Mouse (Mus musculus) T-helper 1 cell (primary cell): Measurements from ENCODE around the gene Tent4b.

ENCODE experiments used
- in situ Hi-C: fragments of 300-600 bp; cut with MboI, MseI; formaldehyde crosslinking; loops from one replicate; pipeline ENCODE4 v1.15.1; 2025; ENCODE audit warnings: high pct_unique_total_duplicates

The Tent4b gene

DNA sequence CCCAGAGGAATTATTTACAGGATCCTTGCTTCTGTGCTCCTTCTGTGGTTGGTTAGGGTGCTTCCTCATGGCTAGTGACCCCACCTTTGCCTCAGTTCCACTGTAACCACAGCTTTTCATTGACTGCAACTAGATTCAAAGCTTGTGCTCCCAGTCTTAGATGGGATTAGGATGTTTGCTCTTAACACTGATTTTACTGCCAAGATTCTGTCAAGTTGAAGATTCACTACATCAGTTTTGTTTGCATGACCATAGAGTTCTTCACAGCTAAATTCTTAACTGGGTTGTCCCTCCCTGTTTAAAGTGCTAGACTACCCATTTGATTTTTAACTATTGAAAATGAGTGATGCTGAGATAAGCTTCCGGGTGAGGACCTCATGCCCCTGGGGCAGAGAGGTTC, 29.3 kb downstream of the Tent4b start:
- in situ Hi-C loops, result no loop called here

DNA sequence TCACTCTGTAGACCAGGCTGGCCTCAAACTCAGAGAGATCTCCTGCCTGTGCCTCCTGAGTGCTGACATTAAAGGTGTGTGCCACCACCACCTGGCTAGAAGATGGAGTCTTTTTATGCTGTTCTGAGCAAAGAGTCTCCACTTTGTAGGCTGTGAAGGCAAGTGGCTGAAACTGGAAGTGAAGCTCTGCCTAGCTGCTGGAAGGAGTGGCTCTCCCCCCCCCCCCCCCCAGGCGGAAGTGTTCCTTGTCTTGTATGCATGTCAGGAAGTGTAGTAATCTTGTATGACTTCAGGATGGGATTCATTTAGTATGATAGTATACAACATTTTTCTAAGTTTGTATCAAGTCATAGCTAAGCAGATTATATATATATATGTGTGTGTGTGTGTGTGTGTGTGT, 29.8 kb downstream of the Tent4b start:
- in situ Hi-C loops, result no loop called here

GRCm38 (mm10) chr8:88236666-88237065, 37.7 kb downstream of the Tent4b start:
- in situ Hi-C loops, result loop anchor here (5.0 kb wide), 1 partner anchor 74 kb away; no protein-coding TSS in a partner anchor

DNA sequence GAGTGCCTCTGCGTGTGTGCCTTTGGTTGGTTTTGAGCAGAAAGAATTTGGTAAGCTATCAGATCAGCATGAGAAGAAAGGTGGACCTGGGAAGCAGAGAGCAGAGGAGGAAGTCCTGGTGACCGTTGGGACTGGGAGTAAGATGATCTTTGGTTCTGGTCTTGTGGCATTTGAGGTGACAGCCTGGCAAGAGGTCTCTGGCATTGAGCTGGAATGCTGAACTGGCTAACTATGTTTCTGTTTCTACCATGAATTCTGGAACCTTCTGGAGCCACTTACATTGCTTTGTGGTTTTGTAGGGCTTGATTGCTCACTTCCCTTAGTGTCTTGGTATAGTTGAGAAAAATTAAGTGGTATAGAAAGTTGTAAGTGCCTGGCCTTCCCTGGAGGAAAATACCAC, 38.6 kb downstream of the Tent4b start:
- in situ Hi-C loops, result loop anchor here (5.0 kb wide), 1 partner anchor 75 kb away; no protein-coding TSS in a partner anchor

GRCm38 (mm10) chr8:88239277-88239676, 40.3 kb downstream of the Tent4b start:
- in situ Hi-C loops, result loop anchor here (5.0 kb wide), 1 partner anchor 77 kb away; no protein-coding TSS in a partner anchor

DNA sequence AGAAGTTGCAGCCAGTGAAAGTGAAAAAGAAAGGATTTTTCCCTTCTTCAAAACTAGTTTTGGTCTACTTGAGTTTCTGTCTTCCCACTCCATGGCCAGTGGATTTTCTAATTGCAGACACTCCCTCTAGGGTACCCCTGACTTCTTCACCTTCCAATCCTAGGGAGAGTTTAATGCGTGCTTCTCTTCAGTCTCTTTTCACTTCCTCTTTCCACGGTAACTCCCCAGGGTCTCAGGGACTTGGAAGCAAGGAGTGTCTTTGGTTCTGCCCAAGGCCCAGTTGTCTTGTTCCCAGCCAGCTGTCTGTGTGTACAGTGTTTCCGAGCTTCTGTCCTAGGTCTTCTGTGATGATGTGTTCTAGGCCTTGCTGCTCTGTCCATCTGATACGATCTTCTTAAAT, 42.9 kb downstream of the Tent4b start:
- in situ Hi-C loops, result no loop called here

GRCm38 (mm10) chr8:88244298-88244697, 45.3 kb downstream of the Tent4b start:
- in situ Hi-C loops, result no loop called here

DNA sequence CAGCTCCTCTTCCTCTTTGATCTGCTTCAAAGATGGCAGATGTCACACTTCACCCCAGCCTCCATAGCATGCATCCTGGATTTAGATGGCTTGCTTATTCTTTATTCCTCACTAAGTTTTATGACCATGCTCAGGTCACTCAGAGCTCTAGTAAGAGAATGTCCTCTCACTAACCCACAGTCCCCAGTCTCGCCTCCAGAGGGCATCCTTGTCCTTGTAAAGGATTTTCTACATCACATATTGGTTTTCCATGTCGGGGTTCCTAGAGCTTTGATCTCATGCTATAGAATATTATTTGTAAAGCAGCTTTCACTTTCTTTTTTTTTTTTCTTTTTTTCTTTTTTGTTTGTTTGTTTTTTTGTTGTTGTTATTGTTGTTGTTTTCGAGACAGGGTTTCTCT, 53.8 kb downstream of the Tent4b start:
- in situ Hi-C loops, result loop anchor here (10.0 kb wide), 1 partner anchor 418 kb away; no protein-coding TSS in a partner anchor

DNA sequence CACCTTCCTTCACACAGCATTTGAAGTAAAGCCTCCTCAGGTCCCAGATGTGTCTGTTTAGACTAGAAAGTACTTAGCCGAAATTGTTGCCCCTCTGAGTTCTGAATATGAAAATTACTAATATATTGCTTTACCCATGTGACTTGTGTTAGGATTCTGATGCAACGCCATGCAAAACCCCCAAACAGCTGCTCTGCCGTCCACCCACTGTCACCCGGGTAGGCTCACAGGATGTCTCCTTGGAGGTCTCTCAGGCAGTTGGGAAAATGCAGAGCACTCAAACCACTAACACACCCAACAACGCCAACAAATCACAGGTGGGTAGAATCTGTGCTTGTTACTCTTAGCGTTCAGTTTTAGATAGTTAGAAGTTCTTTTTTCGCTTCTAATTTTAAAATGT, 55.9 kb downstream of the Tent4b start:
- in situ Hi-C loops, result loop anchor here (10.0 kb wide), 1 partner anchor 420 kb away; no protein-coding TSS in a partner anchor

DNA sequence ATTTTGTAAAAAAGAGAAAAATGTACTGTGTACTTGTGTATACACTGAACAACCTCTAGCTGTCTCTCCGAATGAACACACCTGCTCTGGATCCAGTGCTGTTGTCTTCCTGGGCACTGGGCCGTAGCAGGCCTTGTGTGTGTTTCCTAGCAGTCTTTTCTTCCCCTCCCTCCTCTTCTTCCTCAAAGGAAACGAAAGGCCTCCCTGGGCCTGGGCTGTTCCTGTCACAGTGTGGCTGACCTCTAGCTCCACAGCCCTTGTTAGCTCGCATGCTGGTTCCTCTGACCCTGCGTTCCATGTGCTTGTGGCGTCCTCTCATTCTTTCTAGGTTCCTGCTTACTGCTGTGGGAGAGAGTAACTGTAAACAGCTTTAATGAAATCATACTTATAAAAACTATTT, 59.0 kb downstream of the Tent4b start:
- in situ Hi-C loops, result loop anchor here (10.0 kb wide), 1 partner anchor 423 kb away; no protein-coding TSS in a partner anchor

DNA sequence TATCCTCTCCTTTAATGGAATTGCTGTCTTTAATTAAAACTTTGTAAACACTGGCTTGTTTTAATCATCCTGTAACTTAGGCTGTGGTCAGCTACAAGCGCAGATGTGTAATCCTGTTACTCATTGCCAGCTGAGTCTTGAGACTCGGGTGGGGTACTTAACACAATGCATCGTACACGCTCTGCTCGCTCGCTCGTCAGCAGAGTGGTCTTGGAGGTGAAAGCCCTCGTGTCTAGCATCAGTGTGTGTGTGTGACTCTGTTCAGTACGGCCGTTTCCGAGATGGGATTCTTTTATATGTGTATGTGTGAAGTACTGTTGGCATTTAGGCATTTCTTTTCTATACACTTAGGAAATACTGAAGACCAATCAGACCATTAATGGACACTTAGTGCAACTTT, 59.5 kb downstream of the Tent4b start:
- in situ Hi-C loops, result loop anchor here (10.0 kb wide), 1 partner anchor 424 kb away; no protein-coding TSS in a partner anchor

DNA sequence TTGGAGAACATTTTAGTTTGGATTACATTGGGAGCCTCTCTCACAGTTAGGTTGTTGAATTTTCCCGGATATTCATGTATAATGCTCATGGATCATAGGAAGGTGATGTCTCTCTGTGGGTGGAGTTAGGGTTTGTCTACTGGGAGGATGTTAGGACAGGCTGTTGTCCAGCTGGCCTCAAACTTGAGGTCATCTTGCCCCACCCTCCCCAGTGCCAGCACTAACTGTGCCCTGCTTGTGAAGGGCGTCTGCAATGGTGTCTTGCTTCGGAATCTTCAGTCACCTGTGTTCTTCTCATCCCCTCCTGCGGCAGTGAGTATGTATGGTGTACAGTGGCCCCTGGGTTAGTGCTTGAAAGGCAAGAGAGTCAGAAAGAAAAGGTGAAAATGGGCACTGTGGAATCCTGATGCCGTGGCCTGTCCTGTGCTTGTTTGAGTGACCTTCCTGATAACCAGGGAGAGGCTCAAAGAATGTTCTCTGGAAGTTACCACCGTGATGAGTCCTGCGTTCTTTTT, 61.5 kb downstream of the Tent4b start:
- in situ Hi-C loops, result no loop called here

DNA sequence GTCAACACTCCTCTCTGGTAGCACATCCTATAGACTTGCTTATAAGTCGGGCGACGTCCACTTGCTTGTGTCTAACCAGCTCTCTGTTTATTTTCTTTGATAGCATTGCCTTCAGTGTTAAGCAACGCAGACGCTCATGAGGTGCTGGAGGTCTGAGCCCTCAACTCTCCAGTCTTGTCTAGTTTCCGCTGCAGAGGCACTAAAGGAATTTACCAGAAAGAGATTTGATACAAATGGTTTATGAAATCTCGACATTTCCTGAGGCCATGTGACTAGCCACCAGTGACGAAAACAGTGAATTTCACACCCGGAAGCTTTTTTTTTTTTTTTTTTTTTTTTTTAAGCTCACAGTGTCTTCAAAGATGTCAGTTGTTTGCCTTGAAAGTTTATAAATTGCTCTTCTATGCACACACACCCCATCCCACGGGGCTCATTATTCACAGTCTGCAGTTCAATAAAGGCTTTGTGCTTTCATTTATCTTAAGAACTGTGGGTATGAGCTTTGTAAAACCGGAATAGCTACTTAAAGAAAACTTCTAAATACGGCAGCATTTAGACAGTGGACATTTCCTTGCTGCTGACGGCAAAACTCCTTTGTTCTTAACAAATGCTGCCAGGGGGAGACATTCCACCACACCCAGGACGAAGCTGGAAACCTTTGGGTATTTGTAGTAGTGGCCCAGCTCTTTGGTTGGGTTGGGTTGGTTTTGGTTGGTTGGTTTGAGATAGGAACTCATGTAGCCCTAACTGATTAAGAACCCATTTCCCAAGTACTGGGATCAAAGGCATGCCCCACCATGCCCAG, 64.0 kb downstream of the Tent4b start:
- in situ Hi-C loops, result no loop called here

DNA sequence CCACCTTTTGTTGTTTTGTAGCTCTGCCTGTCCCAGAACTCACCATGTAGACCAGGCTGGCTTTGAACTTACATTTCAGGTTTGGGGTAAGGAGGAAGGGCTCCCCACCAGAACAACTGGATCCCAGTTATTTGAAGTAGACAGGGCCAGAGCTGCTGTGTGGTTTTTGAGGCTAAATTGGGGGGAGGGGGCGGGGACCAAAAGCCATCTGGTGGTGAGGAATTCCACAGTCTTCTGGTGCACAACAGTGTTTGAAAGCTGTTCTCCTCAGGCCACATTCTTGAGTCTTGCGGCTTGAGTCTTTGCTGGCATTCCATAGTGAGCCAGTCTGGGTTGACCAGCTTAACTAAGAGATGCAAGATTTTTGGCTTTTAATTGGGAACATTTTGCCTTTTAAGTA, 66.5 kb downstream of the Tent4b start:
- in situ Hi-C loops, result no loop called here

DNA sequence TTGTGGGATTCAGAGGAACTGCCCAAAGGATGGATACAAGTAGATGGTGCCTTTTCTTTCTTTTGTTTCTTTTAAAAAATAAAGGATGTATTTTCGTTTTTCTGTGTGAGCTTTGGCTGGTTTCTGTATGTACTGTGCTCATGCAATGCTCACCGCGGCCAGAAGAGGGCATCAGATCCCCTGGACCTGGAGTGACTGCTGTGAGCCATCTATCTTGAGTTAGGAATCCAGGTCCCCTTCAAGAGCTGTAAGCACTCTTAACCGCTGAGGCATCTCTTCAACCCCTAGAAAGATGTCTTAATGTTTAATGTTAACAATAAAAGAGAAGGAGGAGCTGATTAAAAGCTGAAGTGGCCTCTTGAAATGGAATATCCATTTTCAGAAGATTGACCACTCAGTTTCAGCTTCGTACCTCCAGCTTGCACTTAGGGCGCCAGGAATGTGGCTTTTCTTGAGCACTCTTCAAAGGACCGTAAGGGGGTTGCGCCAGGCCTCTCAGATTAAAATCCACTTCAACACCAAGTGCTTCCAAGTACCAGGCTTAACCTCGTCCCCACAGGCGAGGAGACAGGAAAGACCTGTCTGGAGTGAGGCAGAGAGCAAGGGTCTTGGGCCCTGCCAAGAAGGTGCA, 67.3 kb downstream of the Tent4b start:
- in situ Hi-C loops, result no loop called here

DNA sequence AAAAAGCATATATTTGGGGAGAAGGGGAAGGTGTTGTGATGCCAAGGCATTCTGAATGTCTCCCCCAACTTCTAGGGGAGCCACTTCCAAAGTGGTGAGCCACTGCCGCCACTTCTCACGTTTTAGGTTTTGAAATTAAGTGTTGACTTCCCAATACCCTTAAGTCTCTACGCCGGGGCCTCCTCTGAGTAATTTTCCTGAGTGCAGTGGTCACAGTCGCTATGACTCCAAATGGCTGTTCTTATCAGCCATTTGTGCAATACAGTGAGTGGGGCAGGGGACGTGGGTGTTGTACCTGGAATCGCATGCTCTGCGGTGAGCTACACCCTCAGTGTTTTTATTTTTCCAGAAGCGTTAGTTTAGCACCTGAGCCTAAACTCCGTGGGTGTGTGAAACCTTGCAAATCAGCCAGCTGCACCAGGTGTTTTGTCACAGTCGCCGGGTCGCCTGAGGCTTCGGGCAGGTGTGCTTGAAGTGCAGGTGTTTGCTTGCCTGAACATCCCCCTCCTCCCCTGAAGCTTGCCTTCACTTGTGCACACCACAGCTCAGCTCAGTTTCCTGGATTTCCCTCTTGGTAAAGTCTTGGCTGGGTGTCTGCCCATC, 67.9 kb downstream of the Tent4b start:
- in situ Hi-C loops, result no loop called here

DNA sequence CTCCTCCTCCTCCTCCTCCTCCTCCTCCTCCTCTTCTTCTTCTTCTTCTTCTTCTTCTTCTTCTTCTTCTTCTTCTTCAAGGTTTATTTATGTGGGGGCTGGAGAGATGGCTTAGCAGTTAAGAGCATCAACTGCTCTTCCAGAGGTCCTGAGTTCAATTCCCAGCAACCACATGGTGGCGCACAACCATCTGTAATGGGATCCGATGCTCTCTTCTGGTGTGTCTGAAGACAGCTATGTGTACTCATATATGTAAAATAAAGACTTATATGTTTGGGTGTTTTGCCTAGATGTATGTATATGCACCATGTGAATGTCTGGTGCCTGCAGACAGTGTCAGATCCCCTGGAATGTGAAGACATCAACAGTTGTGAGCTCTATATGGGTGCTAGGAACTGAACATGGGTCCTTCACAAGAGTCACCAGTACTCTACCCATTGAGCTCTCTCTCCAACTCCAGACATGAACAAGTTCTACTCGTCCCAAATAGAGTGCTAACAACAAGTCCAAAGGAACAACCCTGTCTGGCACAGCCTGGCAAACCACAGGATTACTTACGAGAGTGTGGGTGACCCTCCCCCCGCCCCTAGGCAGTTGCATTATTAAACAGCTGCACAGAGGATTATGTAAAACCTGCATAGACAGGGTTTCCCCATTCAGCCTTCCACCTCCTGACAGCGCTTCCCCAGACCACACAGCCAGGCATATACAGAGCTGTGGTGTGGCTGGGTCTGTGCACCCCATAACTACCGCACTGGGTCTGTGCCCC, 70.3 kb downstream of the Tent4b start:
- in situ Hi-C loops, result no loop called here

- in situ Hi-C loops, result loop anchor here (5.0 to 10.0 kb wide), 3 partner anchors 87 to 425 kb away; partner anchors contain the start of genes Cyld and Snx20
Measured at GRCm38 (mm10) chr8:88270086-88270485, 71.1 kb downstream of the Tent4b start.

DNA sequence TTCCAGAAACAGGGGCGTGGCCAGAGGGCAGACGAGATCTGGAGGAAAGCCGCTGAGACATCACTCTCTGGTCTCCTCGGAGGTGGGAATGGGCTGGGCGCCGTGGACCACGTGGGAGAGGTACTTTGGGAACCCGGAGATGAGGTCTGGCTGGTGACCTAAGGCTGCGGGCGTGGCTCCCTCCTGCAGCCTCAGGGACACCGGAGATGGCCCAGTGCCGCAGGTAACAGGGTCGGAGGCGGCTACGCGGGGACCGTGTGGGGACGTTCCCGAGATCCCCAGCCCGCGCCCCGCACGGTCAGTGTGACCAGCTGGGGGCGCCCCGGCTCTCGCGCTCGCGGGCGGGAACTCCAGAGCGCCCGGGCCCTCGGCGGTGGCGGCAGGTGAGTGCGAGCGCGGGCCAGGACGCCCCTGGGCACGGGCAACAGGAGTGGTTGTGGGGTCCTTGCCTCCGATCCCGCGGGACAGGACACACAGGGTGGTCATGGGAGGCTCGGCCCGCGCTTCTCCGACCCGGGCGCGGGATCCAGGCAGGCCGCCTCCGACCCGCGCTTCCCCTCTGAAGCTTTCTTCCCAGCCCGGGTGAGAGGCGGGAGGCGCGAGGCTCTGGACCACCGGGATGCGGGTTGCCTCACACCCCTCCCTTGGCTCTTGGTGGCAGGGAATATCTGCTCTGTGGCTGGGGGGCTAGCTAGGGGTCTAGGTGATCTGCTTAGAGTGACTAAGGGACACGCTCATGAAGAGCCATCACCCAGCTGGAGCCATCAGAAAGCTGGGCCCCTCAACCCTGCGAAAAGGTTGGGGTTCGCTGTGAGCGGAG, 73.4 kb downstream of the Tent4b start, which contains the start of gene Adcy7:
Adcy7 (plus strand) TSS at position 173 of the 820 bp plus-strand sequence.
- in situ Hi-C loops, result loop anchor here (5.0 to 10.0 kb wide), 3 partner anchors 85 to 422 kb away; partner anchors contain the start of genes Cyld and Snx20

DNA sequence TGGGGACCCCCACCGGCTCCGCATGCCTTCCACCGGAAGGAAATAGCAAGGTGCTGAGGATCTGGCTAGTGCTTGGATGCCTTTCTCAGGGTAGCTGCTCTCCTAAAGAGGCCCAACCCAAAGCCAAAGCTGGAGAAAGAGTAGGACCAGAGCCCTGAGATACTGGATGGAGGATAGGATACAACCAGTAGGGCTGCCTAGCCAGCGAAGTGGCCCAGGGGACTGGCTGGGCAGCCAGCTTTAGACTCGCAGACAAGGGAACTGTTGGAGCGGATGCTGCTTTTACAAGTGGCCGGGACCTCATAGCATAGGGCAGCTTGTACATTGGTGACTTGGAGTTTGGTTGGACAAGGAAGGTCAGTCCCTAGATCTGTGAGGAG, 74.0 kb downstream of the Tent4b start:
- in situ Hi-C loops, result loop anchor here (5.0 to 10.0 kb wide), 3 partner anchors 84 to 422 kb away; partner anchors contain the start of genes Cyld and Snx20
